ENCODE assay signal across 33 mouse cellular contexts in the genomic region with DNA sequence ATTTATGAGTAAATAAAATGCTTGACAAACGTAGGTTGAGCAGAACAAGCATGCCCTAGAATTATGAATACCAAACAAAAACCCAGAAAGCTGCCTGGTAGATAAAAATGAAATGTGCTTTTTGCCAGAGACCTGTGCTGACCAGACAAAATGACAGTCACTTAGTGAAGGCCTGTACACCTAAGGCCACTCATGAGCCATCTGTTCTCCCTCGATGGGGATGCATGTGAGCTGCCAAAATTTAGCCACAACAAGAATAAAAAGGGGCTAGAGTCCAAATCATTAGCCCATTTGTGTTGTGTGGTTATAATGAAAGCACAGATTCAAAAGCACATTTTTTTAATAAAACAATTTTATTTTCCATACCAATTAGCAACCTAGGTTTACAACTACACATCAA.
DNase-seq lines count a peak whose midpoint lies in the region; ATAC-seq lines count a peak whose summit lies in the region.
"Had no signal": no experiment of that assay in that cellular context is flagged by ENCODE, and none has a peak within 500 bp of the region (broad histone marks: within the 10 kb centered on the region; RNA-seq: fewer than 3 reads in every experiment).

No protein-coding gene starts in this region.

- H3K4me3 ChIP-seq in hindbrain, embryonic 16.5 days (ENCODE audit: low read length): no peak overlapping the region
- H3K4me3 ChIP-seq in hindbrain, embryonic 14.5 days (replicated peaks; ENCODE audit: low read length): no peak overlapping the region
- H3K4me3 ChIP-seq: embryonic facial prominence, embryonic 15.5 days; forebrain, embryonic 13.5 days; heart, embryonic 10.5 days; heart, embryonic 15.5 days; kidney, embryonic 15.5 days; left cerebral cortex, adult 2 months; limb, embryonic 10.5 days; limb, embryonic 15.5 days; liver, embryonic 13.5 days; megakaryocyte, embryonic 14.5 days had no signal

- no peak overlapping the region for H3K9ac ChIP-seq in hindbrain, embryonic 16.5 days (ENCODE audit: low read depth, low read length)
- H3K9ac ChIP-seq in hindbrain, embryonic 14.5 days: no peak overlapping the region
- H3K9ac ChIP-seq: embryonic facial prominence, embryonic 15.5 days; forebrain, embryonic 13.5 days; heart, embryonic 15.5 days; kidney, embryonic 15.5 days; limb, embryonic 15.5 days; liver, embryonic 13.5 days had no signal

- H3K36me3 ChIP-seq in hindbrain, embryonic 16.5 days (ENCODE audit: control insufficient read depth, insufficient read depth, low read length): no peaks in the 10 kb centered on the region
- no peaks in the 10 kb centered on the region for H3K36me3 ChIP-seq in hindbrain, embryonic 14.5 days (replicated peaks; ENCODE audit: control insufficient read depth, insufficient read depth)
- H3K36me3 ChIP-seq: embryonic facial prominence, embryonic 15.5 days; G1E; heart, embryonic 10.5 days; heart, embryonic 15.5 days; kidney, embryonic 15.5 days; limb, embryonic 10.5 days; limb, embryonic 15.5 days; liver, embryonic 13.5 days had no signal

- no peaks in the 10 kb centered on the region for H3K27me3 ChIP-seq in hindbrain, embryonic 16.5 days (replicated peaks; ENCODE audit: control insufficient read depth, insufficient read depth, low read length)
- no peaks in the 10 kb centered on the region for H3K27me3 ChIP-seq in hindbrain, embryonic 14.5 days (ENCODE audit: control insufficient read depth, insufficient read depth, low read length)
- H3K27me3 ChIP-seq: embryonic facial prominence, embryonic 15.5 days; forebrain, embryonic 13.5 days; heart, embryonic 15.5 days; kidney, embryonic 15.5 days; limb, embryonic 15.5 days; liver, embryonic 13.5 days; megakaryocyte, embryonic 14.5 days had no signal

- no peaks in the 10 kb centered on the region for H3K4me1 ChIP-seq in hindbrain, embryonic 16.5 days (ENCODE audit: control insufficient read depth, insufficient read depth, low read depth, low read length)
- H3K4me1 ChIP-seq in hindbrain, embryonic 14.5 days (replicated peaks; ENCODE audit: control insufficient read depth, insufficient read depth, low read length): no peaks in the 10 kb centered on the region
- H3K4me1 ChIP-seq: embryonic facial prominence, embryonic 15.5 days; forebrain, embryonic 13.5 days; heart, embryonic 10.5 days; heart, embryonic 15.5 days; kidney, embryonic 15.5 days; limb, embryonic 10.5 days; limb, embryonic 15.5 days; liver, embryonic 13.5 days; megakaryocyte, embryonic 14.5 days had no signal

- peak; percentile 70; the same call in 1 of the 2 replicates for ATAC-seq in hindbrain, embryonic 16.5 days
- no peak for ATAC-seq in hindbrain, embryonic 14.5 days (ENCODE audit: low FRiP score)
- ATAC-seq in activated CD4-positive, CD25-positive, alpha-beta regulatory T cell, adult 4 months: no peak
- ATAC-seq: forebrain, embryonic 13.5 days; inflammation-experienced regulatory T-cells, adult 6 months; lung, postnatal 0 days had no signal

- DNase-seq in hindbrain, embryonic 14.5 days (ENCODE audit: low spot score): no peak
- DNase-seq in Muller cell, postnatal 12 days (ENCODE audit: inconsistent ontology term): peak; percentile 43
- DNase-seq in cerebellum, adult 11-12 months: peak; percentile 93
- peak; percentile 94 for DNase-seq in cerebellum, adult 9-11 months
- no peak for DNase-seq in right cerebral cortex, postnatal 36 days (ENCODE audit: low spot score in 2 of 2)
- DNase-seq in MN1 (ENCODE audit: low spot score): no peak
- DNase-seq: adrenal gland, postnatal 36 days; gastrocnemius, postnatal 25 days; heart, adult 11 months; kidney, adult 11 months; kidney, postnatal 25 days; liver, embryonic 13.5 days; lung, adult 18-20 months; lung, postnatal 4 days; midbrain, embryonic 14.5 days; right cerebral cortex, postnatal 25 days; spleen, adult 18-20 months; thymus, adult 2 months; thymus, postnatal 36 days had no signal

- no peaks in the 10 kb centered on the region for H3K9me3 ChIP-seq in hindbrain, embryonic 16.5 days (ENCODE audit: control insufficient read depth, low read length)
- no peaks in the 10 kb centered on the region for H3K9me3 ChIP-seq in hindbrain, embryonic 14.5 days (ENCODE audit: control insufficient read depth, low read length)
- H3K9me3 ChIP-seq: embryonic facial prominence, embryonic 15.5 days; forebrain, embryonic 13.5 days; heart, embryonic 10.5 days; heart, embryonic 15.5 days; kidney, embryonic 15.5 days; limb, embryonic 10.5 days; limb, embryonic 15.5 days; liver, embryonic 13.5 days had no signal

- H3K4me2 ChIP-seq in hindbrain, embryonic 16.5 days (ENCODE audit: low read length): no peak overlapping the region
- H3K4me2 ChIP-seq in hindbrain, embryonic 14.5 days (replicated peaks): no peak overlapping the region
- H3K4me2 ChIP-seq: embryonic facial prominence, embryonic 15.5 days; forebrain, embryonic 13.5 days; heart, embryonic 15.5 days; kidney, embryonic 15.5 days; limb, embryonic 15.5 days; liver, embryonic 13.5 days had no signal

- 67% methylated on average over 2 of the region's 2 CpGs for WGBS in hindbrain, embryonic 16.5 days
- 74% methylated on average over 2 of the region's 2 CpGs for WGBS in hindbrain, embryonic 14.5 days

- H3K27ac ChIP-seq in hindbrain, embryonic 16.5 days (ENCODE audit: low read depth, low read length): no peak overlapping the region
- no peak overlapping the region for H3K27ac ChIP-seq in hindbrain, embryonic 14.5 days
- H3K27ac ChIP-seq: embryonic facial prominence, embryonic 15.5 days; forebrain, embryonic 13.5 days; heart, embryonic 10.5 days; heart, embryonic 15.5 days; kidney, embryonic 15.5 days; left cerebral cortex, adult 2 months; limb, embryonic 10.5 days; limb, embryonic 15.5 days; liver, embryonic 13.5 days had no signal

Comparison
In these comparisons a context has a peak if more than half of its experiments do, and no peak if none do; other contexts are left out.
1. DNase-seq: peak in Muller cell, postnatal 12 days (single experiment), cerebellum, adult 11-12 months (single experiment) and cerebellum, adult 9-11 months (single experiment); none in hindbrain, embryonic 14.5 days (single experiment), right cerebral cortex, postnatal 36 days (0 of 2) and MN1 (single experiment).